Mouse (Mus musculus) CD8-positive naive resting alpha-beta T cell, adult 2 months (primary cell): ENCODE measurements around the gene Grik1.

ENCODE experiments used
- DNase-seq, 2 experiments: peaks; one replicate each; pipeline ENCODE4 v3.0.0; 2022; ENCODE audit warnings: low read depth in 2 of 2, low spot score in 2 of 2

Gene Grik1

DNA sequence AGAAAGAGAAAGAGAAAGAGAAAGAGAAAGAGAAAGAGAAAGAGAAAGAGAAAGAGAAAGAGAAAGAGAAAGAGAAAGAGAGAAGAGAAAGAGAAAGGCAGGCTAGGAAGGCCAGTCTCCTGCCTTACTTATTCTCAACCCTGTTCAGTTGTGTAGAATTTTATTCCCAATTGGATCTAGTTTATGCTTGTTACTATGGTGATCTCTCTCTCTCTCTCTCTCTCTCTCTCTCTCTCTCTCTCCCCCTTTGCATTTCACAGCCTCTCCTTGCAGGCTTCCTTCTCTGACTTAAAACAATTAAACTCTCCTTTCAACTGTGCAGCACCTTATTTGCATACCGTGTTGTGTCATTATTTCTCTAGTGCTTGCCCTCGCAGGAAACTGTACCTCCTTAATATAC lies 147.5 kb downstream of the Grik1 start:
- DNase-seq: no peak

DNA sequence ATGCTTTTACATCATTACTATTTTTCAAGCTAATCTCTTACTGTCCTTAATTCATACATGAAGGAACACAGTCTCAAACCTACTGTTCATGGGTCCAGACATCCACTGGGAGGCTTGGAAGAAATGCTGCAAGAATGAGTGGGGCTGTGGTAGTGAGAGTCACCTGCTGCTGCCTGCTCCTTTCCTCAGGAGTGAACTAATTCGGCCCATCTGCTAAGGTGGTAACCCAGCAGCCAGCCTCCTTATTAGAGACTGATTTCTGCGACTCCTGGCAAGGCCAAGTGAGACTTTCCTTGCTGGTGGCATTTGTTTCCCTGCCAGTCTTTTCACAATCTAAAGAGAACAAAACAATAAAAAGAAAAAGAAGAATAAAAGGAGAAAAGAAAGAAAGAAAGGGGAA lies 147.9 kb downstream of the Grik1 start:
- DNase-seq: no peak

DNA sequence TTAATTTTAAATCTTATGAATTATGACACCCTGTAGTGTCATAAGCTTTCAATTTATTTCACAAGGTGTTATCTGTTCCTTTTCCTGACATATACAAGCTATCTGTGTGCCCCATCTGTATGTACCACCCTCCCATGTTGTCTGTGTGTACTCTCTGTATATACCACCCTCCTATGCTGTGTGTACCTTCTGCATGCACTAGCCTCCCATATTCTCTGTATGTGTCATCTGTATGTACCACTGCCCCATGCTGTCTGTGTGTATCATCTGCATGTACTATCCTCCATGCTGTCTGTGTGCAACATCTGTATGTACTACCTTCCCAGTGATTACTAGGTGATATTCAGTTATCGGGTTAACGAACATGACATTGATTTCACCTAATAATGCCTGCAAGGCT lies 148.5 kb downstream of the Grik1 start:
- DNase-seq: no peak

DNA sequence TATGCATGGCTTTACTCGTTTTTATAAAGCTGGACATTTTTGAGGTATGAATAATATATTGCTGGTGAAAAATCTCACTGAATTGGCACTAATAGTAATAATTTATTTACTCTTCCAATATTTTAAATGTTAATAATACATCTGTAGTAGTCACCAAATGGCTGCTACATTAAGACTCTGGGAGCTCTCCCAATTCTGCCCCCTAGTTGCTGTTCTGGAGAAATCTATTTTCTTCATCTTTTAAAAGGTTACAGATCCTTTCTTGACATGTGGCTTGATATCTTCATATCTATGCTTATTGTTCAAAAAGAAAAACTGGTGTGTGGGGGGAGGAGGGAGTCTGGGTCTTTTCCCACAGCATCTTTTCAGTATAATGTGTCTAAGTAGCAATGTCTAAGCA lies 151.2 kb downstream of the Grik1 start:
- DNase-seq: no peak

DNA sequence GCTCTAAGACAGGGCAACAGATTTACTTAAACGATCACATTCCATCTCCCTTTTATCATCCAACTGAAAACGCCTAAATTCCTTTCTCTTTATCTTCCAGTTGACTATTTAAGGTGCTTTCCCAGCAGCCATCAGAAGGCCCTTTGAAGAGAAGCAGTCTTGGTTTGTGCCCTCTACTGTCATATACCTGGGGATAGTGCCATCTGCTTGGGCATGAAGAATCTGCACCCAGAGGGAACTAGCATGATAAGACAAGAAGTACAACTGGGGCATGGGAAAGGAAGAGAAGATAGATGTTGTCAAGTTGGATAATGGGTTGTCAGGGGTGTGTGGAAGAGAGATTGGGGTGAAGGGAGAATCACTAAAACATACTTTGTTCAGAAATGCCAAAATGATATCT lies 157.1 kb downstream of the Grik1 start:
- DNase-seq: no peak

DNA sequence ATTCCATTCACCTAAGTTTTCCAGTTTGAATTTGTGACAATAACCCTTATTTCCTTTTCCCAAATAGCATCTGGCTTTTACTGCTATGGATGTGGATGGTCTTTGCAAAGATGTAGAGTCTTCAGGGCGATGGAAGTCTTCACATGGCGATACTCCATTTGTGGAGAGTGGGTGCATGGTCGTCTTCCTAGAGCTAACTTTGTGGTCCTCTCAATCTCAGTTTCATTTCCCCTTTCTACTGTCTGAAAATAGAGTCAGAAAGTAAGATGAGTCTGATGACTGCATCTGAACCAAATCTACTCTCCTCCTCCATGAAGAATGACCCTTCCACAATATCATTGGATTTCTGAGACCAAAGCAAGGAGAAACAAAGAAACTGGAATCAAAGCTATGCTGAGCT lies 159.0 kb downstream of the Grik1 start:
- no peak for DNase-seq

DNA sequence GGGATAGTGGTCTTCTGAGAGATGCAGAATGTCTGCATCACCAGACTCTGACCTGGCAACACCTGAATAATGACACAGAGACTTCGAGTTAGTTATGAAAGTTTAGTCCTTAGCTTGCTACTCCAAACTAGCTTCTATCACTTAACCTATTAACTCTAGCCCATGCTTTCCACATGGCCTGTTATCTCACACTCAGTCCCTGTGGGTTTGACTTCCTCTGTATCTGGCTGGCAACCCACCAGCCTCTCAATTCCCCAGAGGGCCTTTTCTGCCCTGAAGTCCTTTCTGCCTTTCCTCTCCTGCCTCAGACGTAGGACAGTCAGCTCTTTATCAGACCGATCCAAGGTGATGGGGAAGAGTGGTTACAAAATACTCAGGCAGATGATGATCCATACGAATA lies 165.0 kb downstream of the Grik1 start:
- DNase-seq: no peak

DNA sequence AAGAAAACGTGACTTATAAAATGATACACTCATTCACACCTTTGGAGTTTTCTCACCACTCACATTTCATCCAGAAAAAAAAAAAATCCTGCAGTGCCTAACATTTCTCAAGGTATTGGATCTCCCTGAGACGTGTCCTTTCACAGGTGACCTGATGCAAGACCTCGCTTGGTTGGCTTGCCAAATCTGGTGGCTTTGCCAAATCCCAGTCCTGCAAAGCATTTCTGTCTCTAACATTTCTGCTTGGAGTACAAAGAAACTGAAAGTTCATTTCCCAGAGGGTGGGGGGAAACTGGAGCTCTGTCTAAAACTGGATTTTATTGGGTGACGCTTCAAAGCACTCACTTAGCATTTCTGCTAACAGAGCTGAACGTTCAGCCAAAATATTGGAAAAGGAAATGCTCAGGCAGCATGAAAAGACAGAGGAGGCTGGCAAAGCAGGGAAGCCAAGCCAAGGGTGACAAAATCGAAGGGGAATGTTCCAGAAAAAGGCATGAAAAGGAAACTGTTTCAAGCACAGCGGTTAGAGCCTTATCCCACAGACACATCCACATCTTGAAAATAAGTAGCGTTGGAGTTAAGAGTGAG lies 177.4 kb downstream of the Grik1 start:
- DNase-seq: no peak

DNA sequence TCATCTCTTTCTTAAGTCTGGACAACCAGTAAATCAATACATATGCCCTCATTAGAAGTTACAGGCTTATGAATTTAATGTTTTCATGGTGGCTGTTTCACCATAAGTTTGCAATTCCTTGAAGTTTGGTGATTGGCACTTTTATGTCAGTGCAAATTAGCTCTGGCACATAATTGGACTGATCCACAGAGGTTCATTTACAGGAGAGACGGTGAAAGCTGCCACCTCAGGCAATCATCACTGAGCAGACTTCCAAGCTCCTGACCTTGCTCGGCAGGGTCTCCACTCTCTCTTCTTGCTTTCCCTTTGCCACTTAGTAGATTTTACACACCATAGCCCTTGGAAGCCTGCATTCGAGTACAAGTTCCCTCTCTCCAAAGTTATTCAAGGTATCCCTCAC lies 178.6 kb downstream of the Grik1 start:
- no peak for DNase-seq

DNA sequence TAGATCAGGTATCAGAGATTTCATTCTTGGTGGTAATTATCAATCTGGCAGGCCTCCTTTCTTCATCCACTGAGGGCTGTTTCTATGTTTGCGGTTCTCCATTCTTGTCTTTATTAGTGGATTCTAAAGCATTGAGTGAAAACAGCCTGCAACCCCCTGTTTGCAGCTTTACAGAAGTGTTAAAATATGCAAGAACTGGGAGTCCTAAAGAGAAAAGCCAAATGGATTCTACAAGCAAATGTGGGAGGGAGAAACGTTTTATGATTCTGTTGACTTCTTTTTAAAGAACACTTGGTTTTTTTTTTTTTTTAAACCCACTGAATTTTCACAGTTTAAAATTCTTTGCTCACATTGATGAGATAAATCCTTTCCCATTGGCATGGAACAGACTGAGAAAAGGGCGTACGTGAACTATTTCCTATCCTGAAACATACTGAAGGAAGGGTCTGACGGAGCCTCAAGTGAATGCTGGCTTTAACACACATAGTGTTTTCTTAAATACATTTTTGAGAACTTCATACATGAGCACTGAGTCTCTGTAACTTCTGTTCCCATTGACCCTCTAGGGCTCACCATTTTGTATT lies 195.8 kb downstream of the Grik1 start:
- DNase-seq: no peak

DNA sequence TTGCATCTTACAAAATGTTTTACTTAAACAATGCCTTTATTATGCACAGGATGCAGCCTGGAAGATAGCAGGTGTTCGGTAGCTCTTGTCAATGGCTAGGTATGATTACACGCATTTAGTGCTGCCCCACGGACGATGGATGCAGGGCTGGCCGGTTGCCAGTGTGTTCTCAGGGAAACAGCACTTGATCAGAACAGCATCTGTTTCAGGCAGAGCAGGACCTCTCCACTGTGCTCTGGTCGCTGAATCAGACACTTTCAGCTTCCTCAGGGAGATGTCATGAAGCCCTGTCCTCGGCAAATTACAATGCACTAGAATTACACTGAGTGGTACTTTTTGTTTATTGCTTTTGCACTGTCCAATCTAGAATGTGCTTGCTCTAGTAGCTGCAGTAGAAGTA lies 202.8 kb downstream of the Grik1 start:
- DNase-seq: no peak

DNA sequence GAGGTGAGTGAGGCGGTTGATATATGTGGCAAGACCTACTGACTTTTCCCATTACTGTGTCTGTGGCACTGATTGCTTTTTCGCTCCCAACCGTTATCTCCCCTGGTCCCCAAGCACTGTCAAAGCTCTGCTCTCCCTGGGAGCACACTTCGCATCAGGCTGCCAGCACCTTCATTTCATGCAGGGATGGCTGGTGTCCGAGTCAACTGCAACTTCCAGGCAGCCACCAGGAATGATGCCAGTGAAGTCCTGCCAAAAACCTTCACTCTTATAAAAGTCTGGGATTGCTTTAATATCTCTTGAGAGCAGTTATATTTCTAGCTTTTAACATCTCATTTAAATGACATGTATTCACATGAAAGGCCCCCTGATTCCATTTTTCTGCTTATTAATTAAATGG lies 215.3 kb downstream of the Grik1 start:
- DNase-seq: no peak

DNA sequence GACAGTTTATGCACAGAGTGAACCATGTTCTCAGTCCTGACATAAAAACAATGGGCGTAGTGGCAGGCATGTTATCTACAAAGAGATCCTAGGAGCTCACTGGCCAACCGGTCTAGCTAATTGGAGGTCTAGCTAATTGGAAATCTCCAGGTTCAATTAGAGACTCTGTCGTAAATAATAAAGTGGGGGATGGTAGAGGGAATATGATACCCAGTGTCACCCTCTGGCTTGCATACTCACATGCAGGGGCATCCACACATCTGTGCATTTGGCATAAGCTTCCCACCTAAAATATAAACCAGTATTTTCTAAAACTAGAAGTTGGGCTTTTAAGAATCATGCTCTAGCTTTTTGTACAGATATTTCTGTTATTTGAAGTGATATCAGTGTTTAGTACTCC lies 229.1 kb downstream of the Grik1 start:
- DNase-seq: no peak

DNA sequence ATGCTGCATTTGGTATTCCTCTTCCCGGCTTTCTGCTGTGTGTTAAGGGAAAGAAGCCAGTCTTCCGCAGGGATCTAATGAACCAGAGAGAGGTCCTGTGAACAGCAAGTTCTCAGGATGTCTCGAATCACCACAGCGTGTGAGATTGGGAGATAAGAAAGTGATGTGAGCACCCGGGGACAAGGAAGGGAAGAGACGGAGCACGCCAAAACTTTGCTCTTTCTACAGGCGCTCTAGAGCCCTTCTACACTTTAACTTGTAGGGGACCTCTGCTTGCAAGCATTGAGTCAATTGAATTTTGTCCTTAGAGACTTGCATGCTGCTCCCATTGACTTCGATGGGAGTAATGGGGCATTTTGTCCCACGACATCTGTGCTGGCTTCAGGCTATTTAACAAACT lies 241.9 kb downstream of the Grik1 start:
- no peak for DNase-seq

DNA sequence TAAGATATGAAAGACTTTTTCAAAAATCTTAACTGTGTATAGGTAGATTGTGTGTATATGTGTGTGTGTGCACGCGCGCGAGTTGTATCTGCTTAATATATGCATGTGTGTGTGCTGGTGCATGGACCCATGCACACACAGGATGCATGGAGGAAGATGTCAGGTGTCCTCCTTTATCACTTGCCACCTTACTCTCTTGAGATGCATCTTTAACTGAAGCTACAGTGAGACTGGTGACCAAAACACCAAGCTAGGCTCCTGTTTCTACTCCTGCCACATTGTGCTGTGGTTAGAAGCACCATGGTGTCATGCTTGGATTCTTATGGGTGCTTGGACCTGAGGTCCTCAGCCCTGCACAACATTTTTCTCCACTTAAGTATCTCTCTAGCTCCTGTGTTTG lies 245.7 kb downstream of the Grik1 start:
- DNase-seq: no peak

DNA sequence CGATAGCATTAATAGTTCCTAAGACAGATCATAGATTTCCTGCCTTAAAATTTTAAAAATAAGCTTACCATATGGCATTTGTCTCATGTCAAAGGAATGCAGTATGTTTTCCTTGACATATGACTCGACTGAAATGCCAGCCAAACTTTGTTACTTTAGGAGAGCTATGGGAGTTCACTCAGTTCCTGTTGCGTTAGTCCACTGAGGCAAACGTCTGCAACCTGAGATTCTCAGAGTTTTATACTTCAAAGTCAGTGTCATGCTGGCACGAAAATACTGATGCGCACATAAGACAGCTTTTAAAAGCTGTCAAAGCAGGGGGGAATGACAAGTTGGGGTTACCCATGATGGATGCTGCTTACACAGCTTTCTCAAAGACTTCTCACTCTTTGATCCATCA lies 247.6 kb downstream of the Grik1 start:
- DNase-seq: no peak

DNA sequence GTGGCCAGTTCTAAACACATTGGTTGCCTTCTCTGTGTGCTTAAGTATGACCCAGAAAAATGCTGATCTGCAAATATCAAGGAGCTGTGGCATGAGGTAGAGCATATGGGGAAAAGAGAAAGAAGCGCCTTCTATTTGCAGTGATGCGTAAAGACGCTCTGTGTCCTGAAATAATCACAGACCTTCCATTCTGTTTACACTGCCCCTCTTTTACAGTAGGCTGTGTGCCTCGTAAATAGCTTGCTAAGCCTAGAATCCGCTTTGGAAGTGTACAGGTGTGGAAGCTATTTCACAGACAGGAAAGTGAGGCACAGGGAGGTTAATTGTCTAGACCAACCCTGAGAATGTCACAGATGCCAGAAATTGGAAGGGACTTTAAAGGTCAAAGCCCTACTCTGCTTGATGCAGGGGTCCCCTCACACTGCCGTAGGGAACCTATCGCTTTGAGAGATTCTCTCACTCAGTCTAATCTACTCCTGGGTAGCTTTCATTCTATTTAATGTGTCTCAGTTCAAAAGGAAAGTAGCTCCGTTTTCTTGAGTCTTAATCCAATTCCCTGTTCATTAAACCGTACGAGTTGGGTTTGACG lies 251.5 kb downstream of the Grik1 start:
- DNase-seq: no peak

DNA sequence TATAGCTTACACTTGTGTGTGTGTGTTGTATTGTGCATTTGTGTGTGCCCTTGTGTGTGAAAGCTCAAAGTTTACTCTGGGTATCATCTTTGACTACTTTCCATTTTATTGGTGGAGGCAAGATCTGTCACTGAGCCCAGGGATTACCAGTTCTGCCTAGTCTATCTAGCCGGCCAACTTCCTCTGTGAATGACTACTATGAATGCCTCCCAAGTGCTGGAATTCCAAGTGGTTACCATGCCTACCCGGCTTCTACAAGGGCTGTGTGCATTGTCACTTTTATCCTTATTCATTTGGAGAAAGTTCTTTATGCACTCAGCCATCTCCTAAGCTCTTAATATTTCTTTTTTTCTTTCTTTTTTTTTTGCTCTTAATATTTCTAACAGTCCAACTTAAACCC lies 301.3 kb downstream of the Grik1 start:
- no peak for DNase-seq

DNA sequence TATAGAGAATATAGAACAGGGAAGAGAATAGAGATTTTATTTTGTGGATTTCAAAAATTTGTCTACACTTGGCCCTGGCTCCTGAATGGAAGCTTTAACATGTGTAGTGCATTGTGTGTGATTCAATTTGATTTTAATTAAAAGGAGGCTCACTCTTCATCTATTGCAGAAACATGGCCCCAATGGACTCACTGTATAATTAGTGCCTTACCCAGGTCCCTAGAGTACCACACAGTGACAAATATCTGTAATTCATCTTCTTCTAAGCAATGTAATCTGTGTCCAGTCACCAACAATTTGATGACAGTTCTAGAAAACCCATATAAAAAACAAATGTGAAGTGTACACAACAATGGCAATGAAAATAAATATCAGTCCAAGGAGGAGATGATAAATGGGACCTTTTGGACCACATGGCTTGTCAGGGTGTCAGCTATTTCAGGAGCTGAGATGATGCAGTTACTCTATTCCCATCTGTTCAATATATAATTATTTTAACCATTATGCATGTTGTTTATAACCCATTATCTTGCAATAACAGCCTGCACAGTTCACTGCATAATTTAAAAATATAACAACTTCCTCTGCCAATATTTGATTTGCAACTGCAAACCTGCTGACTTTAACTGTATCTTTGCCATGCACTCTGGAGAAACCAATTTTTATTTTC lies 305.7 kb downstream of the Grik1 start:
- DNase-seq: no peak

DNA sequence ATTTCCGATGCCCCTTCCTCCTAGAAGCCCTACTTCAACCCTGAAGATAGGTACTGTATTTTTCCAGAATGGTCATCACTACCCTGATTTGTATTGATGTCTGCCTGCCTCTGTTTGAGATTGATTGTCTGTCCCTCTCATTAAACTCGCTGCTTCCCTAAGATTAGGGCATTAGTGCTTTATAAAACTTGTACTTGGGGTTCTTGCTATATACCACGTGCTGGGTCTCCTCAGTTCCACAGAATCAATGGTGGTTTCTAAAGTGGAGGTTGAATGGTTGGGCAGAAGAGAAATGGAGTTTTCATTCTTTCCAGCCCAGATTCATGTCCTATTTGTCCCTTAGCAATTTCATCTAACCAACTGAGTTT lies 316.0 kb downstream of the Grik1 start:
- no peak for DNase-seq

DNA sequence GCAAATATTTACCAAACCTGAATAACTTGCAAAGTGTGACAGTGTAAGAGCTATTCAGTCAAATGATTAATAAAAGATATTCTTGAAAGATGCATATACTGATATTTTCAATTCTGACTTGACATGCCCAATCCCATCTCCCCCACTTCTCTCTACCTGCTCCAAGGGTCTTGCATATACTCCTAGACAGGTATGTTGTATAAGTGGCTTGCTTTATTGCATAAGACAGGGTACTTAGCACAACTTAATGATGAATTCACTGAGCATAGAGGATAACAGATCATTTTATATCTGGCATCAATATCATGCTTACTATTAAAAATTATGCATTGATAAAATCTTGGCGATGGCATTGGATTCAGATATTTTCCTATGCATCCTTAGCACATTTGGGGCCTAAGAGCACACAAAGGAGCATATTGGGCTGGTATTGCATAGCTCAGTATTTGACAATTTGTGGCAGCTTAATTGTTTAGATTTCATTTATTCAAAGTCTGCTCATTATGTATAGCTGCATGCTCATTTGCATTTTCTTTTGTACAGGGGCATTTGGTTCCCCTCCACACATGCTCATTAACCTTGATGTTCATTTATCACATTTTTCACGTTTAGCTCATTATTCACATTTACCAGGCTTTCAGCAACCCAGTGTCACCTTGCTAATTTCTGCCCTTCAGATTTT lies 316.5 kb downstream of the Grik1 start:
- DNase-seq: no peak

DNA sequence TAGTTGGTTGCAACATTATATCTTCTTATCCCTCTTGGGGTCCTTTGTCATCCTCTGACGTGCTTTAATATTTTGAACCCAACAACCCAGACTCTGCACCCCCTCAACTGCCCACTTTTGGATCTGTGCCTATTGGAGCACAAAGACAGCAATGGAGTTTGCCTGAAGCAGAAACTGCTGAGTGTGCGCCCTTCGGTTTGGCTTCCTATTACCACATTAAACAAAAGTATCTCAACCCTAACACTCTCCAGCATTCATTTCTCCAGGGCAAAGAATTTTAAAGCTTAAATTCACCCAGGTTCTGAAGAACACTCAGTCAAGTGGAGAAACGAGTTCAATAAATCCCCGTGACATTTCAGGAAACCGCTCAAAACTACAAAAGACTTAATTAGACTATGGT lies 318.2 kb downstream of the Grik1 start:
- no peak for DNase-seq
